Mouse (Mus musculus) myocyte (in vitro differentiated cells): ENCODE results near the gene Dglucy. TPM values are rescaled to one million over a fixed set of nuclear protein-coding genes. Genes with fewer than 3 reads are reported as not detected.

Experiments
- H3K27me3 ChIP-seq: one replicate; pipeline ENCODE4 v1.6.1; 2011; ENCODE audit not compliant: control insufficient read depth, insufficient read depth, insufficient read length
- H3K36me3 ChIP-seq: one replicate; pipeline ENCODE4 v1.6.1; 2011; ENCODE audit not compliant: control insufficient read depth, insufficient read depth
- H3K4me2 ChIP-seq: one replicate; pipeline ENCODE4 v1.6.1; 2011; ENCODE audit warnings: low read depth, control low read depth
- H3K4me3 ChIP-seq: one replicate; pipeline ENCODE4 v1.5.1; 2011; ENCODE audit warnings: mild to moderate bottlenecking, control low read depth, moderate library complexity
- H3K79me2 ChIP-seq: one replicate; pipeline ENCODE4 v1.6.1; 2011; ENCODE audit not compliant: control insufficient read depth, insufficient read depth
- H3ac ChIP-seq: one replicate; pipeline ENCODE4 v1.6.1; 2011; ENCODE audit not compliant: control insufficient read depth, insufficient read length
- CEBPB ChIP-seq: IDR thresholded peaks from 2 replicates; pipeline ENCODE4 v1.6.1; 2011; ENCODE audit warnings: mild to moderate bottlenecking, moderate library complexity; ENCODE audit not compliant: poor library complexity, insufficient read depth, severe bottlenecking
- E2F4 ChIP-seq: IDR thresholded peaks from one replicate; pipeline ENCODE4 v1.6.1; 2011; ENCODE audit warnings: mild to moderate bottlenecking, control low read depth, moderate library complexity; ENCODE audit not compliant: insufficient read depth
- MAX ChIP-seq: IDR thresholded peaks from one replicate; pipeline ENCODE4 v1.6.1; 2011; ENCODE audit warnings: low read depth, mild to moderate bottlenecking, control low read depth
- MYOD1 ChIP-seq, 3 experiments: IDR thresholded peaks; one replicate each; pipeline ENCODE4 v1.6.1; 2011; ENCODE audit warnings: control low read depth in 2 of 3, low read depth in 2 of 3, mild to moderate bottlenecking in 2 of 3, moderate library complexity in 1 of 3; ENCODE audit not compliant: insufficient read length in 2 of 3, control insufficient read depth in 1 of 3
- MYOG ChIP-seq, 3 experiments: IDR thresholded peaks; one replicate each; pipeline ENCODE4 v1.6.1; 2011; ENCODE audit warnings: control low read depth in 2 of 3, low read depth in 2 of 3, mild to moderate bottlenecking in 2 of 3; ENCODE audit not compliant: insufficient read length in 2 of 3, control insufficient read depth in 1 of 3, insufficient read depth in 1 of 3
- POLR2A ChIP-seq: IDR thresholded peaks from one replicate; pipeline ENCODE4 v1.6.1; 2011; ENCODE audit warnings: low read depth, mild to moderate bottlenecking, control low read depth, moderate library complexity; ENCODE audit not compliant: insufficient read length
- POLR2AphosphoS2 ChIP-seq: IDR thresholded peaks from one replicate; pipeline ENCODE4 v1.6.1; 2011; ENCODE audit warnings: low read depth, control low read depth; ENCODE audit not compliant: insufficient read length
- REST ChIP-seq: IDR thresholded peaks from one replicate; pipeline ENCODE4 v1.6.1; 2011; ENCODE audit warnings: mild to moderate bottlenecking, control low read depth, moderate library complexity; ENCODE audit not compliant: insufficient read depth, insufficient read length
- SRF ChIP-seq: IDR thresholded peaks from one replicate; pipeline ENCODE4 v1.6.1; 2011; ENCODE audit warnings: low read depth; ENCODE audit not compliant: control insufficient read depth, insufficient read length
- TCF12 ChIP-seq: IDR thresholded peaks from one replicate; pipeline ENCODE4 v1.6.1; 2011; ENCODE audit warnings: mild to moderate bottlenecking, control low read depth; ENCODE audit not compliant: poor library complexity, insufficient read depth, severe bottlenecking
- TCF3 ChIP-seq: IDR thresholded peaks from one replicate; pipeline ENCODE4 v1.6.1; 2011; ENCODE audit warnings: low read depth, control low read depth; ENCODE audit not compliant: insufficient read length
- USF1 ChIP-seq: IDR thresholded peaks from one replicate; pipeline ENCODE4 v1.6.1; 2011; ENCODE audit warnings: low read depth, mild to moderate bottlenecking, control low read depth, moderate library complexity
- polyA plus RNA-seq: library from polyadenylated mRNA; unstranded; fragments of >200 nt; fragmentation: generic; extraction: Trizol; gene quantifications from one replicate; pipeline ENCODE4 v1.2.1, GENCODE M21; 2012; ENCODE audit warnings: missing spikeins

The Dglucy gene
- polyA plus RNA-seq, 1 experiment: 24.4 TPM

DNA sequence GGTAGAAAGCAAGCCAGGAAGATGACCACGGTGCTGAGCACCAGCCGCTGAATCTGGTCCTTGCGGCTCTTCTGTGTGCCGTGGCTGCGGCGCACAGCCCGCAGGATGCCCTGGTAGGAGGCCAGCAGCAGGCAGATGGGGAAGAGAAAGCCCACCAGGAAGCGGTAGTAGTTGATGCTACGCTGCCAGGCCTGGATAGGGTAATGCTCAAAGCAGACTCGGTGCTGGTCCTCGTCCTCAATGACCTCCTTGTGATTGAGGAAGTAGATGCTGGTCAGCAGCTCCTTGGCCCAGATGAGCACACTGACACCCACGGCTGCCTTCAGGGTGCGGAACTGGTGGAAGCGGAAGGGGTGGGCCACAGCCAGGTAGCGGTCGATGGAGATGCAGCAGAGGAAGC, 99.7 kb downstream of the Dglucy start:
- Histone ChIP-seq H3K36me3 (no peaks in the 10 kb centered on the region), H3K27me3 (no peaks in the 10 kb centered on the region), H3ac (no peak overlapping the region), H3K4me3 (no peak overlapping the region), H3K4me2 (no peak overlapping the region), H3K79me2 (no peaks in the 10 kb centered on the region)
- TF ChIP-seq MYOG (IDR thresholded peaks at IDR 0.05; ENCODE audit: control insufficient read depth in 1 of 3, insufficient read depth in 1 of 3, insufficient read length in 2 of 3, low read depth in 2 of 3) (no peak), POLR2AphosphoS2 (no peak), TCF3 (no peak), USF1 (no peak), REST (no peak), CEBPB (no peak), TCF12 (no peak), E2F4 (no peak), SRF (no peak), MYOD1 (IDR thresholded peaks at IDR 0.05; ENCODE audit: control insufficient read depth in 1 of 3, insufficient read length in 2 of 3, low read depth in 2 of 3) (no peak), MAX (no peak)

GRCm38 (mm10) chr12:100883168-100883567, 104.3 kb downstream of the Dglucy start:
- Histone ChIP-seq H3ac (no peak overlapping the region), H3K79me2 (no peaks in the 10 kb centered on the region), H3K4me3 (no peak overlapping the region), H3K4me2 (no peak overlapping the region), H3K36me3 (no peaks in the 10 kb centered on the region), H3K27me3 (peaks cover 17% of the 10 kb centered on the region)
- TF ChIP-seq TCF12 (no peak), SRF (no peak), REST (no peak), CEBPB (no peak), USF1 (no peak), E2F4 (no peak), MYOD1 (IDR thresholded peaks at IDR 0.05; ENCODE audit: control insufficient read depth in 1 of 3, insufficient read length in 2 of 3, low read depth in 2 of 3) (no peak), POLR2AphosphoS2 (no peak), MAX (no peak), MYOG (IDR thresholded peaks at IDR 0.05; ENCODE audit: control insufficient read depth in 1 of 3, insufficient read depth in 1 of 3, insufficient read length in 2 of 3, low read depth in 2 of 3) (no peak), TCF3 (no peak), POLR2A (no peak)

DNA sequence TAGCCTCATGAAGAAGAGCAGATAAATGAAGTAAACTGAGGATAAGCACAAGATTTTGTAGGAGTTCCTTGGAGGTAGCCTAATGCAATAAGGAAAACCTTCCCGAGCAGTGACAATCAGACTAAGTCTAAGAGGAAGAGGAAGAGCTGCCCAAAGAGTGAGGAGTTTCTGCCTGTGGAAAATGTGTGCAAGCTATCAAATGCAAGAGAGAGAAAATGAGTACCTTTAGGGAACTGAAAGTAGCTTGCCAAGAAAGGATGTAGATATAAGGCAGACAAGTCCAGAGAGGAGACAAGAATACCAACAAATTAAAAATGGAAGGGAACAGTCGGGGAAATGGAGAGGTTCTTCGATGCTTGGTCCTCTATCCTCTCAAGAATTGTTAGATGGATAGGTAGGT, 106.7 kb downstream of the Dglucy start:
- Histone ChIP-seq H3K4me2 (no peak overlapping the region), H3K79me2 (no peaks in the 10 kb centered on the region), H3K27me3 (peaks cover 18% of the 10 kb centered on the region), H3K4me3 (no peak overlapping the region), H3ac (no peak overlapping the region), H3K36me3 (no peaks in the 10 kb centered on the region)
- no peak for TF ChIP-seq E2F4
- no peak for TF ChIP-seq TCF3
- no peak for TF ChIP-seq MYOG (IDR thresholded peaks at IDR 0.05; ENCODE audit: control insufficient read depth in 1 of 3, insufficient read depth in 1 of 3, insufficient read length in 2 of 3, low read depth in 2 of 3)
- no peak for TF ChIP-seq TCF12
- no peak for TF ChIP-seq CEBPB
- TF ChIP-seq MAX: no peak
- no peak for TF ChIP-seq MYOD1 (IDR thresholded peaks at IDR 0.05; ENCODE audit: control insufficient read depth in 1 of 3, insufficient read length in 2 of 3, low read depth in 2 of 3)
- TF ChIP-seq REST: no peak
- no peak for TF ChIP-seq SRF
- TF ChIP-seq POLR2A: no peak
- no peak for TF ChIP-seq POLR2AphosphoS2
- TF ChIP-seq USF1: no peak

- H3K79me2 ChIP-seq: no peaks in the 10 kb centered on the region
- no peaks in the 10 kb centered on the region for H3K36me3 ChIP-seq
- no peak overlapping the region for H3ac ChIP-seq
- H3K27me3 ChIP-seq: peaks cover 18% of the 10 kb centered on the region
- no peak overlapping the region for H3K4me3 ChIP-seq
- H3K4me2 ChIP-seq: no peak overlapping the region
- no peak for TF ChIP-seq USF1
- no peak for TF ChIP-seq MYOG (IDR thresholded peaks at IDR 0.05; ENCODE audit: control insufficient read depth in 1 of 3, insufficient read depth in 1 of 3, insufficient read length in 2 of 3, low read depth in 2 of 3)
- no peak for TF ChIP-seq REST
- no peak for TF ChIP-seq TCF12
- TF ChIP-seq MYOD1 (IDR thresholded peaks at IDR 0.05; ENCODE audit: control insufficient read depth in 1 of 3, insufficient read length in 2 of 3, low read depth in 2 of 3): no peak
- TF ChIP-seq CEBPB: no peak
- TF ChIP-seq POLR2AphosphoS2: no peak
- no peak for TF ChIP-seq POLR2A
- TF ChIP-seq SRF: no peak
- no peak for TF ChIP-seq E2F4
- no peak for TF ChIP-seq MAX
- no peak for TF ChIP-seq TCF3
Measured at GRCm38 (mm10) chr12:100886877-100887276, 108.0 kb downstream of the Dglucy start.
